Mouse (Mus musculus) lung, adult 2 months (tissue): Measurements from ENCODE around the gene Wwox.

Experiments
- CTCF ChIP-seq: fragments of 200-500 bp; IDR thresholded peaks from 2 replicates; pipeline ENCODE4 v1.5.1; 2011; ENCODE audit warnings: mild to moderate bottlenecking, low read length, control low read depth; ENCODE audit not compliant: insufficient read depth
- POLR2A ChIP-seq: fragments of 200-500 bp; IDR thresholded peaks from 2 replicates; pipeline ENCODE4 v1.6.1; 2011; ENCODE audit warnings: low read depth, mild to moderate bottlenecking, control low read depth, low read length, borderline replicate concordance; ENCODE audit errors: extremely low read depth

- TF ChIP-seq POLR2A (no peak), CTCF (no peak)
Measured at GRCm38 (mm10) chr8:115350707-115351106, 911.3 kb downstream of the Wwox start.
